ENCODE assay signal across 29 mouse cellular contexts in genomic region chr2:156464416-156464815, GRCm38 (mm10). TPM values are rescaled to one million over a fixed set of nuclear protein-coding genes. Genes with fewer than 3 reads are reported as not detected.
A peak's percentile ranks its signal among the peaks of the same experiment; 100 is the strongest.
DNase-seq lines count a peak whose midpoint lies in the region; ATAC-seq and TF ChIP-seq lines count a peak whose summit lies in the region.
"Had no signal": no experiment of that assay in that cellular context is flagged by ENCODE, and none has a peak within 500 bp of the region (broad histone marks: within the 10 kb centered on the region; RNA-seq: fewer than 3 reads in every experiment).

No protein-coding gene starts in this region.

- 83% methylated on average over 4 of the region's 4 CpGs for WGBS in midbrain, postnatal 0 days
- WGBS in midbrain, embryonic 14.5 days, result 89% methylated on average over 4 of the region's 4 CpGs
- WGBS in limb, embryonic 10.5 days, result 88% methylated on average over 4 of the region's 4 CpGs

- no peaks in the 10 kb centered on the region; the same call in 1 of the 2 replicates for H3K4me1 ChIP-seq in midbrain, postnatal 0 days (ENCODE audit: insufficient read depth, low read length)
- peaks cover 13% of the 10 kb centered on the region for H3K4me1 ChIP-seq in midbrain, embryonic 14.5 days (ENCODE audit: control insufficient read depth, insufficient read depth, low read length)
- peaks cover 11% of the 10 kb centered on the region for H3K4me1 ChIP-seq in limb, embryonic 10.5 days
- H3K4me1 ChIP-seq: liver, embryonic 12.5 days had no signal

- ATAC-seq in midbrain, postnatal 0 days (ENCODE audit: low FRiP score), result no peak
- ATAC-seq in midbrain, embryonic 14.5 days (ENCODE audit: low FRiP score, low TSS enrichment), result no peak
- ATAC-seq: CD4-positive, CD25-positive, alpha-beta regulatory T cell, adult 4 months; forebrain, postnatal 0 days; inflammation-experienced regulatory T-cells, adult 6 months; liver, embryonic 12.5 days; liver, postnatal 0 days had no signal

- no peak overlapping the region for H3K27ac ChIP-seq in midbrain, postnatal 0 days (ENCODE audit: low read depth, low read length)
- no peak overlapping the region for H3K27ac ChIP-seq in midbrain, embryonic 14.5 days (replicated peaks; ENCODE audit: low read depth, low read length)
- H3K27ac ChIP-seq in limb, embryonic 10.5 days, result no peak overlapping the region
- H3K27ac ChIP-seq: embryonic facial prominence, embryonic 15.5 days; forebrain, embryonic 12.5 days; heart, embryonic 13.5 days; hindbrain, embryonic 10.5 days; hindbrain, embryonic 15.5 days; kidney, embryonic 15.5 days; liver, embryonic 12.5 days; neural tube, embryonic 15.5 days; stomach, embryonic 15.5 days had no signal

- no peaks in the 10 kb centered on the region for H3K27me3 ChIP-seq in midbrain, postnatal 0 days (ENCODE audit: insufficient read depth, low read length)
- no peaks in the 10 kb centered on the region for H3K27me3 ChIP-seq in midbrain, embryonic 14.5 days (ENCODE audit: control insufficient read depth, insufficient read depth, low read length)
- no peaks in the 10 kb centered on the region for H3K27me3 ChIP-seq in limb, embryonic 10.5 days (ENCODE audit: low read depth, poor library complexity, severe bottlenecking)
- H3K27me3 ChIP-seq: embryonic facial prominence, embryonic 15.5 days; forebrain, embryonic 12.5 days; hindbrain, embryonic 15.5 days; kidney, embryonic 15.5 days; neural tube, embryonic 15.5 days; stomach, embryonic 15.5 days had no signal

- no peaks in the 10 kb centered on the region for H3K9me3 ChIP-seq in midbrain, postnatal 0 days (ENCODE audit: low read length)
- H3K9me3 ChIP-seq in midbrain, embryonic 14.5 days (ENCODE audit: control insufficient read depth, low read length), result no peaks in the 10 kb centered on the region
- H3K9me3 ChIP-seq in limb, embryonic 10.5 days (replicated peaks), result no peaks in the 10 kb centered on the region
- H3K9me3 ChIP-seq: embryonic facial prominence, embryonic 15.5 days; forebrain, embryonic 12.5 days; heart, embryonic 13.5 days; hindbrain, embryonic 10.5 days; hindbrain, embryonic 15.5 days; kidney, embryonic 15.5 days; liver, embryonic 12.5 days; neural tube, embryonic 15.5 days; stomach, embryonic 15.5 days had no signal

- H3K4me3 ChIP-seq in midbrain, postnatal 0 days (ENCODE audit: low read depth, low read length), result no peak overlapping the region
- H3K4me3 ChIP-seq in midbrain, embryonic 14.5 days (replicated peaks; ENCODE audit: low read depth, low read length), result no peak overlapping the region
- H3K4me3 ChIP-seq in limb, embryonic 10.5 days, result no peak overlapping the region
- H3K4me3 ChIP-seq: embryonic facial prominence, embryonic 15.5 days; forebrain, embryonic 12.5 days; heart, embryonic 13.5 days; hindbrain, embryonic 10.5 days; hindbrain, embryonic 15.5 days; kidney, embryonic 15.5 days; liver, embryonic 12.5 days; neural tube, embryonic 15.5 days; stomach, embryonic 15.5 days had no signal

- no peak overlapping the region for H3K4me2 ChIP-seq in midbrain, postnatal 0 days (ENCODE audit: low read depth, low read length, poor library complexity, severe bottlenecking)
- H3K4me2 ChIP-seq in midbrain, embryonic 14.5 days (ENCODE audit: low read length), result no peak overlapping the region
- H3K4me2 ChIP-seq: embryonic facial prominence, embryonic 15.5 days; forebrain, embryonic 12.5 days; heart, embryonic 13.5 days; hindbrain, embryonic 15.5 days; kidney, embryonic 15.5 days; liver, embryonic 12.5 days; midbrain, embryonic 11.5 days; neural tube, embryonic 15.5 days; stomach, embryonic 15.5 days had no signal

- intact Hi-C loops in heart, postnatal 36 days (cut with DNase I), result loop anchor here (5.0 kb wide), 1 partner anchor 122 kb away; no protein-coding TSS in a partner anchor

- no peaks in the 10 kb centered on the region; the same call in 1 of the 2 replicates for H3K36me3 ChIP-seq in midbrain, postnatal 0 days (ENCODE audit: insufficient read depth, low read length)
- peaks cover 11% of the 10 kb centered on the region; the same call in 1 of the 2 replicates for H3K36me3 ChIP-seq in midbrain, embryonic 14.5 days (ENCODE audit: control insufficient read depth, insufficient read depth, low read length)
- H3K36me3 ChIP-seq in limb, embryonic 10.5 days, result no peaks in the 10 kb centered on the region
- H3K36me3 ChIP-seq: embryonic facial prominence, embryonic 15.5 days; forebrain, embryonic 12.5 days; heart, embryonic 13.5 days; hindbrain, embryonic 10.5 days; hindbrain, embryonic 15.5 days; kidney, embryonic 15.5 days; liver, embryonic 12.5 days; stomach, embryonic 15.5 days had no signal

- peak; percentile 33 for DNase-seq in midbrain, postnatal 0 days (ENCODE audit: low spot score)
- DNase-seq in midbrain, embryonic 14.5 days, result no peak
- DNase-seq in cerebellum, adult 18-20 months, result peak; percentile 47 to 59
- peak; percentile 95 to 96 for DNase-seq in cerebellum, postnatal 10 days
- DNase-seq in heart, postnatal 36 days, result no peak
- DNase-seq in limb, embryonic 10.5 days (ENCODE audit: low spot score), result no peak
- DNase-seq in adrenal gland, postnatal 10 days, result no peak
- DNase-seq: adrenal gland, postnatal 36 days; forebrain, postnatal 0 days; gastrocnemius, postnatal 10 days; heart, postnatal 10 days; kidney, adult 18-20 months; kidney, postnatal 25 days; liver, postnatal 0 days; lung, postnatal 36 days; right cerebral cortex, postnatal 25 days; thymus, postnatal 25 days had no signal

- no peak overlapping the region for H3K9ac ChIP-seq in midbrain, postnatal 0 days (replicated peaks; ENCODE audit: low read length, poor library complexity, severe bottlenecking)
- H3K9ac ChIP-seq in midbrain, embryonic 14.5 days (replicated peaks; ENCODE audit: low read length), result no peak overlapping the region
- H3K9ac ChIP-seq: embryonic facial prominence, embryonic 15.5 days; forebrain, embryonic 12.5 days; forebrain, postnatal 0 days; heart, embryonic 13.5 days; hindbrain, embryonic 15.5 days; kidney, embryonic 15.5 days; liver, embryonic 12.5 days; liver, postnatal 0 days; neural tube, embryonic 15.5 days; stomach, embryonic 15.5 days had no signal

- TF ChIP-seq CTCF in midbrain, postnatal 0 days (IDR thresholded peaks at IDR 0.05), result no peak

RNA-seq across cellular contexts. Expression of gene Epb41l1, which starts 43.7 kb away (rescaled TPM):
- total RNA-seq in midbrain, postnatal 0 days (2014; rRNA removed), result 261 and 263 TPM in 2 replicates
- 12.7 and 12.9 TPM in 2 replicates for polyA plus RNA-seq in midbrain, postnatal 0 days (2015; fragmentation: Nextera tagmentation; extraction: Ambion mirVana)
- polyA plus RNA-seq in midbrain, embryonic 14.5 days (2014; fragmentation: Nextera tagmentation; extraction: Ambion mirVana), result 20.9 and 26.1 TPM in 2 replicates
- total RNA-seq in heart, postnatal 36 days (2021), result 1 to 10 TPM; 6.3 to 9.1 TPM
- polyA plus RNA-seq in limb, embryonic 10.5 days (2016; fragmentation: Nextera tagmentation; extraction: Ambion mirVana), result 0.46 and 1.1 TPM in 2 replicates
- 10 to 100 TPM; 41.5 to 56.4 TPM for total RNA-seq in adrenal gland, postnatal 10 days (2021)

Comparison
In these comparisons a context has a peak if more than half of its experiments do, and no peak if none do; other contexts are left out.
1. DNase-seq: peak in midbrain, postnatal 0 days (single experiment), cerebellum, adult 18-20 months (2 of 2) and cerebellum, postnatal 10 days (2 of 2); none in midbrain, embryonic 14.5 days (single experiment), heart, postnatal 36 days (0 of 2), limb, embryonic 10.5 days (single experiment) and adrenal gland, postnatal 10 days (single experiment).
2. RNA of gene Epb41l1, which starts 43.7 kb away (total RNA-seq): 261 to 263 TPM in midbrain, postnatal 0 days and 41.5 to 56.4 TPM in adrenal gland, postnatal 10 days; 6.3 to 9.1 TPM in heart, postnatal 36 days; every median in the first group is over 4 times any median in the second.